Mouse (Mus musculus) macrophage (primary cell): ENCODE data around the gene Yjefn3. TPM values are rescaled to one million over a fixed set of nuclear protein-coding genes. Genes with fewer than 3 reads are reported as not detected.
"Not testable (repeated sequence)": the region's sequence is repeated elsewhere in the genome, so short reads cannot be mapped to it uniquely, and the experiment has no call there.

Experiments used
- H3K27ac ChIP-seq: fragments of 350-480 bp; formaldehyde crosslinking; 2 replicates; pipeline ENCODE4 v1.9.0; 2021
- H3K36me3 ChIP-seq: fragments of 350-480 bp; formaldehyde crosslinking; 2 replicates; pipeline ENCODE4 v1.9.0; 2021; ENCODE audit errors: inconsistent target
- H3K4me3 ChIP-seq: fragments of 350-480 bp; formaldehyde crosslinking; 2 replicates; pipeline ENCODE4 v1.9.0; 2021; ENCODE audit errors: inconsistent target
- H3K79me2 ChIP-seq: fragments of 350-480 bp; formaldehyde crosslinking; 2 replicates; pipeline ENCODE4 v1.9.0; 2021; ENCODE audit errors: inconsistent target
- WGBS: methylation state at CpG from one replicate; pipeline ENCODE4 v1.1.7; 2026; ENCODE audit warnings: inconsistent platforms; ENCODE audit not compliant: missing documents; 5-methylcytosine and 5-hydroxymethylcytosine counted together
- polyA plus RNA-seq: library from polyadenylated mRNA; stranded (reverse); fragments of 250-400 nt; gene quantifications from 3 replicates; pipeline ENCODE4 v1.2.4, GENCODE M21; 2018; ENCODE audit warnings: inconsistent platforms
- total RNA-seq, 78 experiments: library from RNA; depleted of rRNA; stranded (reverse); fragments of 250-400 nt; gene quantifications; 1 replicate in 9 of 78; 2 replicates in 24 of 78; 3 replicates in 43 of 78; 4 replicates in 2 of 78; pipeline ENCODE4 v1.2.4; 2018; ENCODE audit warnings: inconsistent platforms in 56 of 78

Gene Yjefn3
- total RNA-seq (2018; cell fraction: chromatin; rRNA removed): not detected
- 1 to 10 TPM in 3 of 26 experiments, under 1 TPM in 13, not detected in 10; 0.14 to 1.8 (median 0.49) TPM for total RNA-seq (2018; cell fraction: cytosol; rRNA removed)
- total RNA-seq (2018; cell fraction: nucleus; rRNA removed): 1 to 10 TPM in 2 of 26 experiments, under 1 TPM in 1, not detected in 23; 0.72 to 3.0 (median 1.6) TPM
- 0.68 TPM in 1 of 3 replicates, not detected in the others for polyA plus RNA-seq

DNA sequence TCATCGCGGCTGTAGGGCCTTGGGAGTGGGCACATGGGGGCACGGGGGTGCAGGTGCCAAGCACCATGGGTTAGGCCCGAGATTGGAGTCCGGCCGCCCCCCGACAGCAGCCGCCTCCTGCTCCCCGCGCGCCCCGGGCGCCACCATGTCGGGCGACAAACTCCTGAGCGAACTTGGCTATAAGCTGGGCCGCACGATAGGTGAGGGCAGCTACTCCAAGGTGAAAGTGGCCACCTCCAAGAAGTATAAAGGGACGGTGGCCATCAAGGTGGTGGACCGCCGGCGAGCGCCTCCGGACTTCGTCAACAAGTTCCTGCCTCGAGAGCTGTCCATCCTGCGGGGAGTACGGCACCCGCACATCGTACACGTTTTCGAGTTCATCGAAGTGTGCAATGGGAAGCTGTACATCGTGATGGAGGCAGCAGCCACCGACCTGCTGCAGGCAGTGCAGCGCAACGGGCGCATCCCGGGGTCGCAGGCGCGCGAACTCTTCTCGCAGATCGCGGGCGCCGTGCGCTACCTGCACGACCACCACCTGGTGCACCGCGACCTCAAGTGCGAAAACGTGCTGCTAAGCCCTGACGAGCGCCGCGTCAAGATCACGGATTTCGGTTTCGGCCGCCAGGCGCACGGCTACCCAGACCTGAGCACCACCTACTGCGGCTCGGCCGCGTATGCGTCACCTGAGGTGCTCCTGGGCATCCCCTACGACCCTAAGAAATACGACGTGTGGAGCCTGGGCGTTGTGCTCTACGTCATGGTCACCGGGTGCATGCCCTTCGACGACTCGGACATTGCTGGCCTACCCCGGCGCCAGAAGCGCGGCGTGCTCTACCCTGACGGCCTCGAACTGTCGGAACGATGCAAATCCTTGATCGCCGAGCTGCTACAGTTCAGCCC, at the start of gene Yjefn3, which contains the start of the genes Tssk6 and Ndufa13:
TSS of gene Yjefn3 (minus strand) at position 550 of the 900 bp plus-strand sequence.
TSS of gene Tssk6 (plus strand) at position 22 of the 900 bp plus-strand sequence.
TSS of gene Ndufa13 (minus strand) at position 396 of the 900 bp plus-strand sequence.
- Histone ChIP-seq H3K79me2 (peaks cover 40% of the 10 kb centered on the region), H3K27ac (peak within 1 kb of the TSS; percentile 79), H3K4me3 (peak within 1 kb of the TSS; percentile 91), H3K36me3 (no peaks in the 10 kb centered on the region)
- 4% methylated on average over 76 of the region's 89 CpGs for WGBS

DNA sequence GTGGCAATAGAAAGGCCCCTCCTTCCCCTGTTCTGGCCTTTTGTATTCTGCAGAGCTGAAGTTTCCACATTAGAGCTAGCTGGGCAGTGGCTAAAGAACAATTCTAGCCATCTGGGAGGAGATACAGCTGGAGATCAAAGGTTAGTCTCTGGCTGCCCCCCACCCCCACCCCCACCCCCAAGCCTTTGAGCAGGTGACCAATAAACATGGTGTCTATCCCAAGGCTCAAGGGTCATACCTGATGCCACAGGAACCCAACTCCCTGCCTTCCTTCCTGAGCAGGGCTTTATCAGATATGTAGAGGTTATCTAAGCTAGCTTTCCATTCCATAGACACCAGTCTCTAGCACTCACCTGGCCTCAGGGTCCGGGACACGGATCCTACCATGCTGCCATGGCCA, 47.8 kb upstream of the Yjefn3 start:
- H3K36me3 ChIP-seq: peaks cover 13% of the 10 kb centered on the region; the same call in 1 of the 2 replicates
- H3K27ac ChIP-seq: no peak overlapping the region
- H3K4me3 ChIP-seq: no peak overlapping the region
- H3K79me2 ChIP-seq: peaks cover 99% of the 10 kb centered on the region
- 94% methylated on average over 2 of the region's 2 CpGs for WGBS

DNA sequence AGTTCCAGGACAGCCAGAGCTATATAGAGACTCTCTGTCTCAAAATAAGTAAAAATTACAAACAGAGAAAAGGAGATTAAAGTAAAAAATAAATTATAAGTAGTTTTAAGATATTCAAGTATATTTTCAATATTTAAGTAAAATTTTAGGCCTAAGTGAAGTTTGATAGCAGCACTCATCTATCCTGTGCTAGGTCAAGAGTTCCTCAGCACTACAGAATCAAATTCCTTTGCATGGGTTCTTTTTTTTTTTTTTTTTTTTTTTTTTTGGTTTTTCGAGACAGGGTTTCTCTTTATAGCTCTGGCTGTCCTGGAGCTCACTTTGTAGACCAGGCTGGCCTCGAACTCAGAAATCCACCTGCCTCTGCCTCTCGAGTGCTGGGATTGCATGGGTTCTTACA, 40.0 kb upstream of the Yjefn3 start:
- H3K4me3 ChIP-seq, H3K27ac ChIP-seq, H3K36me3 ChIP-seq: not testable (repeated sequence)
- peaks cover 99% of the 10 kb centered on the region for H3K79me2 ChIP-seq
- WGBS: 100% methylated on average over 2 of the region's 3 CpGs

DNA sequence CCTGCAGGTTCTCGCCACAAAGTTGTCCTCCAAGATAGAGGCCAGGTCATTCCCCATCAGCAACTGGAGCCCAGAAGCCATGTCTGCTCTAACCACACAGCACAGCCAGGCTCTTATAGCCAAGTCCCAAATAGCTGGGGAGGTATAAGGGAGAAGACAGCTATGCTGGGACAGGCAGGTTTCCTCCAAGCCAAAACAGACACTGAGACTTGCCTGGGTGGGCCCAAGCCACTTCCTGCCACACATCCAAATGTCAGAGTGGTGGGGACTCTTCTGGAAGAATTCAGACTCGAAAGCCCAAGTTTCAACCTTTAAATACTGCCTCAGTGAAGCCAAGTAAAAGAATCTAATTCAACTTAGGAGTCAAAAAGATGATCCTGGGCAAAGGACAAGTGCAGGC, 37.9 kb upstream of the Yjefn3 start:
- Histone ChIP-seq H3K79me2 (peaks cover 98% of the 10 kb centered on the region), H3K36me3 (peaks cover 2% of the 10 kb centered on the region; the same call in 1 of the 2 replicates), H3K27ac (no peak overlapping the region), H3K4me3 (no peak overlapping the region)
- WGBS: 63% methylated on average over 2 of the region's 2 CpGs

DNA sequence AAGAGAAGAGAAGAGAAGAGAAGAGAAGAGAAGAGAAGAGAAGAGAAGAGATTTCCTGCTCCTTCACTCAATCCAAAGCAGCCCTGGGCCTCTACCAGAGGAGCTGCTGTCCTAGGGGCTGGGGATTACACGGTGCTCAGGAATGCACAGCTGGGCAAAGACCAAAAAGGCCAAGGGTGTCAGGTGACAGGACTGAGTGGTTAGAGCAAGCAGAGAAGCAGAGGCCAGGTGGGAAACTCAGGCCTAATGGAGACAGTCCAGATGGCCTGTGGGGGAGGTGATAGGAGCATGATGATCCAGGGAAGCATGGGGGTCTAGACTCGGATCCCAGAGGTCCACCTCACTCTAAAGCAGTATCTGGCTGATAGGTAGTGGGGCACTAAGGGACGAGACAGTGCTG, 37.1 kb upstream of the Yjefn3 start:
- no peak overlapping the region for H3K27ac ChIP-seq
- WGBS: 95% methylated on average over 3 of the region's 3 CpGs
- no peak overlapping the region for H3K4me3 ChIP-seq
- H3K36me3 ChIP-seq: peaks cover 5% of the 10 kb centered on the region; the same call in 1 of the 2 replicates
- peaks cover 98% of the 10 kb centered on the region for H3K79me2 ChIP-seq

DNA sequence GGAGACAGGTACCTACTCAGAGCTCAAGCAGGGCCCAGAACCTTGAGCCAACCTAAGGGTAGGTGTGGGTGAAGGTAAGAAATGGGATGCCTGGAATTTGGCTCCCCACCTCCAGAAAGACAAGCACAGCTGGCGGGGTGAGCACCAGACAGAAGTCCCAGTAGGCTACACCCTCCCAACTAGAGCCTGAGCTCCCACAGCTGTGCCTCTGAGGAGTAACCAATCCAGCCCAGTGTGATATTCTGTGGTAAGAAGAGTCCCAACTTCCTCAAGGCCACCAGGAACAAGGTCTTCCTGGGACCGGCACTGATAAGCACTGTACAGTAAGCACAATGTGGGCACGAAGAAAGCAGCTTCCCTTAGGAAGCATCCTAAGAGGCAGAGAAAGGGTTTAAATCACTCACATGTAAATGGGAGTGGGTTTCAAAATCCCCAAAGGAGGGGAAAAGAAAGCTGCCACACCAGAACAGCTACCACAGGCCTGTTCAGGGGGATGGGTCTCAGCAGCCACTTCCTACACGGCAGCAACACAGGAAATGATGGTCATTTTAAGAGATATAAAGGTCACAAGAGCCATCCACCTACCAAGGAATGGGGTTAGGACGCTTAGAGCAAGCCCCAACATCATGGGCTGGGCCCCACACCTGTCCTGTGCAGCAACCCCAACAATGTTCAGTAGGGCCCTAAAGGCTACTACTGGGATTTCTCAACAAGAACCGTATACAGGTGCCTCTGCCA, 35.9 kb upstream of the Yjefn3 start:
- H3K36me3 ChIP-seq: peaks cover 10% of the 10 kb centered on the region; the same call in 1 of the 2 replicates
- peak overlapping the region; percentile 81 for H3K27ac ChIP-seq
- WGBS: 52% methylated on average over 6 of the region's 6 CpGs
- H3K4me3 ChIP-seq: no peak overlapping the region
- H3K79me2 ChIP-seq: peaks cover 98% of the 10 kb centered on the region

DNA sequence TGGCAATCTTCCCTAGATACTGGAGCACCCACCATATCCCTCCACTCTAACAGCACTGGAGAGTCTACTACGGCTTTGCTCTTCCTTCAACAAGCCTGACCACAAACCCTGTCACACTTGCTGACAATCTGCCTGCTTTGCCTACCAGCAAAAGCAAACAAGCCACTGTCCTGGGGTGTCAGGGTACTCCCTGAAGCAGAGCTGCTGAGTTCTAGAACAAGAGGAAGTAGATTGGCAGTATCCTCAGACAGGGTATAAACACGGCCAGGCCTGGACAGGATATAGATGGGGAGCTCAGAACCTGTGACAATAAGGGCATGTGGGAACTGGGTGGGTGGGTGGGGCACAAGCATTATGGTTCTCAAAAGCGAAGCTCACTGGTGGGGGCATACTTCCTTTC, 35.0 kb upstream of the Yjefn3 start:
- peaks cover 98% of the 10 kb centered on the region for H3K79me2 ChIP-seq
- WGBS: 28% methylated on average over 3 of the region's 3 CpGs
- H3K27ac ChIP-seq: peak overlapping the region; percentile 81
- H3K36me3 ChIP-seq: peaks cover 15% of the 10 kb centered on the region; the same call in 1 of the 2 replicates
- H3K4me3 ChIP-seq: no peak overlapping the region

DNA sequence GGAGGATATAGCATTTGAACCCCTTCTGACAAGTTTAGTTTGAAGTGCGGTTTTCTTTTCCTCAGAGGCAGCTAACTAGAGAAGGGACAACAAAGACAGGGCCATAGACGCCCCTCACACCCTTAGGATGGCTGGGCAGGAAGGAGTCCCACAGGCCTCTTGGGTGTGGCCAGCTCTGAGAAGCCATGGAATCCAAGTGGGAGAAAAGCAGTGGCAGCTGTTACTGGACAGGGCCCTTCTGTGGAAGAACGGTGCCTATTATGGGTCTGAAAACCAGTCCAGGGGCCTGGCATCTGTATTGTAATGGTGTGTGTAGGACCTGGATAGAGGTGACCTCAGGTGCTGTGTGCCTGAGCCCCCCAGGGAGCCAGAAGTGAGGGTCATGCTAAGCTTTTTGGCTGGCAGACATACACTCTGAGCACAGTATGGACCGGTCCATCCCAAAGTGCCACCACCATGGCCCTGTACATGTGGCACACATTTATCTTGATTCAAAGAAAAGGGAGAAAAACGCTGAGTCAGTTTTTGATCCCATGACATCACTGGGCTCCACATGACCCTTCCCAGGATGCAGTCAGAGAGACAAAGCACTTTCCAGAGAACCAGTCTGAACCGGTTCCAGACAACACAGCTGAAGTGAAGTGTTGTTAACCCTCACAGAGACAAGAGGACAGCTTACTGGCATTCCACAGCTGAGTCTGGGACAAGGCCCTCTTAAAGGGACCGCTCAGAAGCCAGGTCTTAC, 33.7 kb upstream of the Yjefn3 start:
- Histone ChIP-seq H3K79me2 (peaks cover 98% of the 10 kb centered on the region), H3K4me3 (no peak overlapping the region), H3K27ac (peak overlapping the region; percentile 81), H3K36me3 (peaks cover 15% of the 10 kb centered on the region; the same call in 1 of the 2 replicates)
- 90% methylated on average over 7 of the region's 7 CpGs for WGBS

DNA sequence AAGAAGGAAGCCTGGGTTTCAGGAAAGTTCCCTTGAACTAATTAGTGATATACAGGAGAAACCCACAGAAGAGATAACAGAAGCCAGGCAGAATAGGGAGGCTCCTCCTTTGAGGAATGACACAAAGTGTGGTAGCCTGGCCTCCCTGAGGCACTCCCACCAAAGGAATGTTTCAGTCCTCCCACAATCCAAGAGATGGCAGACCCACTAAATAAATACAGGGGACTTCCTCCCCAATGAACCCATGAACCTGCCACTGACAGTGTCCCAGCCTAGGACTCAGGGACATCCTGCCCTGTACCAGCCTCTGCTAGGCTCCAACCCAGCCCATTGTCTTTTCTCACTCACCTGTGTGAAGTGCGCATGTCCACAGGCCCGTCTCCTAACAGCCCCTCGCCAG, 32.9 kb upstream of the Yjefn3 start:
- Histone ChIP-seq H3K36me3 (peaks cover 15% of the 10 kb centered on the region; the same call in 1 of the 2 replicates), H3K79me2 (peaks cover 98% of the 10 kb centered on the region), H3K4me3 (no peak overlapping the region), H3K27ac (peak overlapping the region; percentile 81; the same call in 1 of the 2 replicates)
- 93% methylated on average over 3 of the region's 3 CpGs for WGBS

DNA sequence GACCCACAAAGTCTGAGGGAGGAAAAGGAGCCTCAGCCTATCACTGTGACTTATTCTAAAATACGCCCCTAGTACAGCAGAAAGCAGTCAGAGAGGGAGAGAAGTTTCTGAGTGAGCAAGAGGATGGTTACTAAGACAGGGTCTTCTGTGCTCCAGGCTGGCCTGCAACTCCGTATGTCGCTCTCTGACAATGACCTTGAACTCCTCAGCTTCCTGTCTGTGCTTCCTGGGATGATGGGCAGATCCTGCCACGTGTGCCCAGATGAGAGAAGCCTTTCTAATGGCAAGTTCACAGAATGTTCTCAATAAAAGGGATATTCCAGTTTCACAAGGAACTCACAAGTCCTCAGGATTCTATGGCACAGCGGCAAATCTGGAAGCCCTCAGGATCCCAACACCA, 32.1 kb upstream of the Yjefn3 start:
- 85% methylated on average over 5 of the region's 5 CpGs for WGBS
- H3K36me3 ChIP-seq: peaks cover 15% of the 10 kb centered on the region; the same call in 1 of the 2 replicates
- H3K79me2 ChIP-seq: peaks cover 98% of the 10 kb centered on the region
- no peak overlapping the region for H3K27ac ChIP-seq
- H3K4me3 ChIP-seq: no peak overlapping the region

DNA sequence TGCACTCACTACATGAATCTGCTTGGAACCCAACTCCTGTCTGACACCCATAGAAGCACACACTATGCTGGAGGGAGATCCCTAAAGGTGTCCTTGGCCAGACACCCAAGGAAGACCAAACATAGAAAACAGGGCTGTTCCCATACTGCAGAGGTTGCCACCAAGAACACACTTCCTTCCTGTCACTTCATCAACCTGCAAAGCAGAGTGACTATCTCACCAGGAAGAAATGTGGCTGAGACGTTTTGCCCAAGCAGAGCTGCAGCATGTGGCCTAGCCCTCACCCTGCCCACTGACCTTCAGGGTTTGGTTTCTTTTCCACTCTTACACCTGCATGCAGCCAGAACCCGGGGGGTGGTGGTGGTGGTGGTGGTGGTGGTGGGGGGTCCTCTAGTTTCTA, 31.3 kb upstream of the Yjefn3 start:
- Histone ChIP-seq H3K27ac (no peak overlapping the region), H3K36me3 (peaks cover 15% of the 10 kb centered on the region; the same call in 1 of the 2 replicates)

DNA sequence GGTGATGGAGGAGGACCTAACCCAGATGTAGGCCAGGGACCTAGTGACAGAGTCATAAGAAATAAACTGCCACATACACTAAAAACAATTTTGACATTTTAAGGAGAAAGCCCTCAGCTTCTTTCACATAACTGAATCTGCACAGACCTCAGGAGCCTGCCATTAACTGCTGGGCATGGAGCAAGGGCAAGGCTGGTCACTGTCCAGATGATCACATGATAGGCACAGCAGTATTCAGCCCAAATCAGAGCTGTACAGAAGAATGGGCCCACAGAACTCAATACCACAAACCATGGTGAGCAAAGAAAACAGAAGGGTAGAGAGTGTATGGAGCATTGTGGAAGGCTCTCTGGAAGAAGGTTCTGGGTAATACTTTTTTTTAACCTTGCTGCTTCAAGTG, 24.4 kb upstream of the Yjefn3 start:
- peaks cover 100% of the 10 kb centered on the region for H3K79me2 ChIP-seq
- H3K36me3 ChIP-seq: no peaks in the 10 kb centered on the region
- no peak overlapping the region for H3K27ac ChIP-seq
- no peak overlapping the region for H3K4me3 ChIP-seq

More for the DNA sequence above, 31.3 kb upstream of the Yjefn3 start:
- Histone ChIP-seq H3K79me2 (peaks cover 98% of the 10 kb centered on the region), H3K4me3 (no peak overlapping the region)
- 32% methylated on average over 2 of the region's 2 CpGs for WGBS

DNA sequence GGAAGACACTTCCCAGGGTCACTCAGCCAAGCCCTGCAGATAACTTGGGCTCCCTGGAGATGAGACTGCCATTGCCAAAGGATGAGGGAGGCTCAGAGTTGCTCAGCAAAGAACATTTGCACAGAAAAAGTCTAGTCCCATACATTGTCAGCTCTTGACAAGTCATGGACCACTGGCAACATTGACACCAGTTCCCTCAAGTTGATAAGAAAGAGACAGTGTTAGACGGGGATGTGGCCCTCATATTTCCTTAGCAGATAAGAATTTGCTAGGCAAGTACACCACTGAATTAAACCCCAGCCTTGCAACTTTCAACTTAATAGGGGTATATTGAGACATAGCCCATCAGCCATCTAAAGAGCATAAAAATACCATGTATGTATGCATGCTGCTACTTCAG, 21.5 kb upstream of the Yjefn3 start:
- Histone ChIP-seq H3K4me3 (no peak overlapping the region), H3K79me2 (peaks cover 99% of the 10 kb centered on the region), H3K36me3 (no peaks in the 10 kb centered on the region), H3K27ac (no peak overlapping the region)
- WGBS: 100% methylated on average over 1 of the region's 1 CpGs

DNA sequence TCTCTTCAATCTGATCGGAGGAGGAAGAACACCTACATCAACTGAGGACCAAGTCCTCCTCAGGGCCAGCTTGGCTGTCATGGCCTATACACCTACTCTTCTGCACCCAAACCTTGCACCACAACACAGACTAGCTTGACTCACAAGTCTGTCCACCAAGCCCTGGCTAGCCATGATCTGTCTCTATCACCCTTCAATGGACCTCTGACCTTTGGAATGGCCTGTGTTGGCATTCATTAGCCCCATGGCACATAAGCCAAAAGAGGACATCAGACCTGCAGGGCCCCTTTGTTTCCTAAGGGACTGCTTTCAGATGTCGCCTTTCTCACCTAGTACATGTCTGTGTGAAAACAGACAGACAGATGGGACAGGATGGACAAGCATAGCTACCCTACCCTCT, 18.6 kb upstream of the Yjefn3 start:
- Histone ChIP-seq H3K27ac (peak overlapping the region; percentile 88), H3K79me2 (peaks cover 90% of the 10 kb centered on the region), H3K36me3 (peaks cover 20% of the 10 kb centered on the region), H3K4me3 (no peak overlapping the region)
- 96% methylated on average over 2 of the region's 2 CpGs for whole genome bisulfite sequencing
